Mouse (Mus musculus): ENCODE measurements around the gene Syt16. TPM values are rescaled to one million over a fixed set of nuclear protein-coding genes. Genes with fewer than 3 reads are reported as not detected.

Syt16 gene
- polyA plus RNA-seq, 1 experiment from 2014 or later, result 0.57 TPM

DNA sequence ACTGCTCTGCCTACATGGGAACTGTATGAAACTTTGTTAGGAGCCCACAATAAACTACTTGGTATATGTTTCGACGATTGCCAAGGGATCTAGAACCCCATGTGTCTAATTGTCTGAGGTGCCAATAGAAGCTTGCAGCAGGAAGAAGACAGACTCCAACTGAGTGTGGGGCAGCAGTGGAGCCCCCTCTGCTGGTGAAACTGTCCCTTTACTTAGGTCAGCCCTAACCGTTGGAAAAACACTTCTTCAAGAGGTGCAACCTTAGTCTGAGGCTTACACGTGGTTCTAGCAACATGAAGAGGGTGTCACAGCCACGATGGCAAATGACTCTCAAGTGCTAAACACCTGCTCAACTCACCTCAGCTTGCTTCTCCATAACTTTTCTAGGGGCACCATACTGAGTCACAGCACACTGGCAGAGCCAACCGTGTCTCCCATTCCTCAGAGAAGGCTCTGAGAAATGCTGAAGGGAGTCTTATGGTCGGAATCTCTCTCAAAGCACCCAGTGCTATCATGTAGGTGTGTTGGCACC lies 17.3 kb downstream of the Syt16 start:
- Histone ChIP-seq H3K9me3 (no peaks in the 10 kb centered on the region), H3K36me3 (no peaks in the 10 kb centered on the region), H3K4me3 (no peak overlapping the region), H3K27me3 (replicated peaks) (no peaks in the 10 kb centered on the region), H3K4me2 (no peak overlapping the region), H3K4me1 (peaks cover 7% of the 10 kb centered on the region), H3K27ac (replicated peaks) (no peak overlapping the region), H3K9ac (no peak overlapping the region)
- ATAC-seq (ENCODE audit: extremely low read depth, insufficient number of reproducible peaks, low FRiP score, low TSS enrichment), result no peak
- WGBS, result 50% methylated on average over 7 of the region's 7 CpGs

DNA sequence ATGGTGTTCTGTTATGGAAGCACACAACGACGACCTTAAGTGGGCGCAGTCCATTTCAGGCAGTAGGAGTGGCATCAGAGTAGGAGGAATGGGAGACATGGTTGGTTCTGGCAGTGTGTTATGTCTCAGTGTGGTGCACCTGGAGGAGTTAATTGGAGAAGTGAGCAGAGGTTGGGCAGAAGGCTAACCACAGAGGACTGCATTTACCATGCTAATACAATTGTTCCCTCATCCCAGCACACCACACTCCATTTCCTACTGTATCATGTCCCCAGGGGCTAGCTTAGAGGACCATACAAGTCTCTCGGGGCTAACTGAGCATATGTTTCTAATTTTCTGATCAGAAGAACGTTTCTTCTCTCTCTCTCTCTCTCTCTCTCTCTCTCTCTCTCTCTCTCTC lies 18.0 kb downstream of the Syt16 start:
- H3K4me3 ChIP-seq, result no peak overlapping the region

DNA sequence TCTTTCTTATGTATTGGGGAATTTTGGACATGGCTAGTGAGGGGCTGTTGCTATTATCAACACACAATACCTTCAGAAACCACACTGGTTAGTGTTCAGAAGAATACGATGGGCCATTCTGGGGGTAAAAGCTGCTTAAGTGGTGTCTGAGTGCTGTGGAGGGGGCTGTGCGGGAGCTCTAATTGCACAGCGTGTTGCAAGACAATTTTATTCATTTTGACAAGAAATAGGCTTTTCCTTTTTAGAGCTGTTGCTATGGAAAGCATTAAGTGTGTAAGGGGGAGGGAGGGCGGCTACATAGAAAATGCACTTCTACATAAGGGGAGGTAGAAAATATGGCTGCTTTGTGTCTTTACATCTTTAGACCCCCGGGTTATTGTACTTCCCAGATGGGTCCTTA lies 25.8 kb downstream of the Syt16 start:
- Histone ChIP-seq H3K9me3 (no peaks in the 10 kb centered on the region), H3K4me2 (no peak overlapping the region), H3K27me3 (replicated peaks) (no peaks in the 10 kb centered on the region), H3K4me1 (no peaks in the 10 kb centered on the region), H3K27ac (replicated peaks) (no peak overlapping the region), H3K9ac (no peak overlapping the region), H3K36me3 (no peaks in the 10 kb centered on the region), H3K4me3 (no peak overlapping the region)
- 70% methylated on average over 5 of the region's 5 CpGs for WGBS
- no peak for ATAC-seq (ENCODE audit: extremely low read depth, insufficient number of reproducible peaks, low FRiP score, low TSS enrichment)

More for the DNA sequence above, 18.0 kb downstream of the Syt16 start:
- ATAC-seq (ENCODE audit: extremely low read depth, insufficient number of reproducible peaks, low FRiP score, low TSS enrichment), result no peak
- 71% methylated on average over 5 of the region's 5 CpGs for WGBS
- Histone ChIP-seq H3K36me3 (no peaks in the 10 kb centered on the region), H3K27me3 (replicated peaks) (no peaks in the 10 kb centered on the region), H3K4me2 (no peak overlapping the region), H3K27ac (replicated peaks) (no peak overlapping the region), H3K9me3 (no peaks in the 10 kb centered on the region), H3K9ac (no peak overlapping the region), H3K4me1 (peaks cover 7% of the 10 kb centered on the region)

DNA sequence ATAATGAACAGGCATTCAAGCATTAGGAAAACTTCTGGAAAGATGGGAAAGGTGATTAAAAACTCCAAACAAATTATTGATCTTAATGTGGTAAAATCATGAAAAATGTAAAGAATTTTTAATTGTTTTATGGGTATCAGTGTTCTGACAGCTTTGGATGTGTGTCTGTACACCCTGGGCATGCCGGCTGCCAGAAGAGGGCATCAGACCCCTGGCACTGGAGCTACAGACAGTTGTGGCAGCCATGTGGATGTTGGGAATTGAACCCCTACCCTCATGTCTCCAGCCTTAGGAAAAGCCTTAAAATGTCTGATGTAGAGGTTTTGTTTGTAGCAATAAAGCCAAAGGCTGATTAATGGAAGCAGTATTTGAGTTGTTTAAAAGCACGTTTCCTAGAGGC lies 27.5 kb downstream of the Syt16 start:
- 84% methylated on average over 2 of the region's 2 CpGs for WGBS
- no peak for ATAC-seq (ENCODE audit: extremely low read depth, insufficient number of reproducible peaks, low FRiP score, low TSS enrichment)
- Histone ChIP-seq H3K9ac (no peak overlapping the region), H3K27ac (replicated peaks) (no peak overlapping the region), H3K36me3 (no peaks in the 10 kb centered on the region), H3K4me3 (no peak overlapping the region), H3K4me1 (no peaks in the 10 kb centered on the region), H3K4me2 (no peak overlapping the region), H3K9me3 (no peaks in the 10 kb centered on the region), H3K27me3 (replicated peaks) (no peaks in the 10 kb centered on the region)

DNA sequence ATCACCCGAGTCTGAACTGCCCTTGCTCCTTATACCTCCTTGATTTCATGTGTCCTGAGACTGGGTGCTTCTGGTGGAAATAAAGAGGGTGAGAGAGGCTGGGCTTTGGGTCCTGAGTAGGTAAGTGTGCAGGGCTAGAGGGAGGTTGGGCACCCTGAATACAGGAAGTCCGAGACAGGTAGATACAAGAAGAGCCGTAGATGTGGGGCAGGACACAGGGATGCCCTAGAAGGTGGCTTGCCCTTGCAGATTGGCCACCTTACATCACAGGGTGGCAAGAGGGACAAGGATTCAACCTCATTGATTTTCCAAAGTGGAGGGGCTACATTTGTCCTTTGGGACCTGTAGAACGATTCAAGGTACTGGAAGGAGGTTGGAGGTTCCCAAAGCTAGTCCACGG lies 45.8 kb downstream of the Syt16 start:
- no peak for ATAC-seq (ENCODE audit: extremely low read depth, insufficient number of reproducible peaks, low FRiP score, low TSS enrichment)
- WGBS, result 75% methylated on average over 5 of the region's 5 CpGs
- no peaks in the 10 kb centered on the region for H3K4me1 ChIP-seq

DNA sequence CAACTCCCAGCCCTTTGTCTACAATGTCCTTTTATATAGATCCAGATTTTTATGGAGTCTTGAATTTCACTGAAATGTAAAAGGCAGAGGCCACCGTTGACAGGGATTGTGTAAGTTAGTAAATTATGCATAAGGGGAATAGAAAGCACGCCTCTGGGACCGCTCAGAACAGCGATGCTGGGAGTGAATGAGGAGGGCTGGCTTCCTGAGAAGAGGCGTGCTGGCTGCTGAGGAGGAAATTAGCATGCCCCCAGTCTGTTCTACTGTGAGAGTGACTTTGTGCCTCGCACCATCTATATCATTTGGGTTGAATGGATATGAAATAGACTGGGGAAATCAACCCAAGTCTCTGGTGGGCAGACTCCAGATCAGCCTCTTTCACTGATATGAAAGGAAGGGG lies 46.3 kb downstream of the Syt16 start:
- no peaks in the 10 kb centered on the region for H3K9me3 ChIP-seq
- no peaks in the 10 kb centered on the region for H3K4me1 ChIP-seq
- H3K27me3 ChIP-seq (replicated peaks), result no peaks in the 10 kb centered on the region
- no peak overlapping the region for H3K27ac ChIP-seq (replicated peaks)
- H3K36me3 ChIP-seq, result no peaks in the 10 kb centered on the region
- 64% methylated on average over 6 of the region's 6 CpGs for WGBS
- H3K9ac ChIP-seq, result no peak overlapping the region
- no peak overlapping the region for H3K4me2 ChIP-seq
- ATAC-seq (ENCODE audit: extremely low read depth, insufficient number of reproducible peaks, low FRiP score, low TSS enrichment), result no peak
- no peak overlapping the region for H3K4me3 ChIP-seq

More for the DNA sequence above, 45.8 kb downstream of the Syt16 start:
- no peaks in the 10 kb centered on the region for H3K36me3 ChIP-seq
- no peak overlapping the region for H3K4me3 ChIP-seq
- H3K27ac ChIP-seq (replicated peaks), result no peak overlapping the region
- no peak overlapping the region for H3K4me2 ChIP-seq
- H3K9me3 ChIP-seq, result no peaks in the 10 kb centered on the region
- no peaks in the 10 kb centered on the region for H3K27me3 ChIP-seq (replicated peaks)
- H3K9ac ChIP-seq, result no peak overlapping the region

DNA sequence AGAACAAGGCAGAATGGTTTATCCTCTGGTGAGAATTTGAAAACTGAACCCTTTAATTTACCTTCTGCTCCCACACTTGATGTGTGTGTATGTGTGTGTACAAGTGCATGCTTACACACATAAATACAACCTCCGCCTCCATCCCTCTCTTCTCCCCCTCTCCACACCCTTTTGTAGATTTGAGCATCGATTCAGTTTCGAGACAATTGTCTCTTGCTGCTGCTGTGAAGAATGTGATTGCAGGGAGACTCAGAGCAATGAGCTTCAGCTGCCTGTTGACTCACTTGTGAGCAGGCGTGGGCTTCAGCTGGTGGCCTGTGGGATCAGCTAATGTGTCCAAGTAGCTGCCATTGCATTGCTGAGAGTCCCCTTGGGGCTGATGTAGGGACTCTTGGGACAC lies 46.8 kb downstream of the Syt16 start:
- Histone ChIP-seq H3K4me3 (no peak overlapping the region), H3K9me3 (no peaks in the 10 kb centered on the region), H3K4me1 (no peaks in the 10 kb centered on the region), H3K27me3 (replicated peaks) (no peaks in the 10 kb centered on the region), H3K27ac (replicated peaks) (no peak overlapping the region), H3K36me3 (no peaks in the 10 kb centered on the region), H3K4me2 (no peak overlapping the region), H3K9ac (no peak overlapping the region)
- no peak for ATAC-seq (ENCODE audit: extremely low read depth, insufficient number of reproducible peaks, low FRiP score, low TSS enrichment)
- 80% methylated on average over 4 of the region's 4 CpGs for WGBS

DNA sequence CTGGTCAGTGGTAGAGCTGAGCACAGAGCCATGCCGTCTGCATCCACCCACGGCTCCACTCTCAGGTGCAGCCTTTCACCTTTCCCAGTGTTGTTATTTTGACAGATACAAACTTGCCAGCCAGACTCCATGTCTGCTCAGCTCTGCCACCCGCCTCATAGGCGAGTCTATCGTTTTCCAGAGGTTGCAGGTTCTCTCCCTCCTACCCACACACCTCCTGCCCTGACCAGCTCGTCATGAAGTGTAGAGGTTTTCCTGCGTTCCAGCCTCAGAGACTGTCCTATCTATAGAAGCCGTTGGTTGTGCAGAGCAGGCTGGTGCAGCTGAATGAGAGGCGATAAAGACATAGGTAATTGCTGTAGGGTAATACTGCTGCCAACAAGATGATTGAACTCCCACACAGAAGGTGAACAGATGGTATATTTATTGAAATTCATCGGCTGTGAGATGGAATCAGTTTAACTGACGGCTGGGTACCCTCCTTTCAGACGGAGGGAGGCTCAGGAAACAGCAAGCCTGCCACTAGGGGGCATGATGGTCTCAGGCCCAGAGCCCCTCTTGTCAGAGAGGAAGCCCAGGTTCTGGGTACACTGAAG lies 58.0 kb downstream of the Syt16 start:
- 48% methylated on average over 12 of the region's 12 CpGs for WGBS
- no peak for ATAC-seq (ENCODE audit: extremely low read depth, insufficient number of reproducible peaks, low FRiP score, low TSS enrichment)

DNA sequence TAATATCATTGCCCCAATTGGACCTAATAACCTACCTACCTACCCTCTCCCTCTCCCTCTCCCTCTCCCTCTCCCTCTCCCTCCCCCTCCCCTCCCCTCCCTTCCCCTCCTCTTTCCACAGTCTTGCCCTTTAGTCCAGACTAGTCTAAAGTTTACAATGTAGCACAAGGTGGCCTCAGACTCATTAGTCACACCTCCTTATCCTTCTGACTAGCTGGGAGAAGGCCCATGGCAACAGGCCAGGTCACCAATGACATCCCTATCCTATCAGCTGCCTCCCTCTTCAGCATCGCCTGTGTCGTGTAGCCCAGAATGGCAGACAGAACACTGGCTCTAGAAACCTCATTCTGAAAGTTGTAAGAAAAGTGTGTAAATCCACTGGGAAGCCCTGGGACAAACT lies 58.7 kb downstream of the Syt16 start:
- 31% methylated on average over 2 of the region's 2 CpGs for WGBS
- ATAC-seq (ENCODE audit: extremely low read depth, insufficient number of reproducible peaks, low FRiP score, low TSS enrichment), result no peak
- no peaks in the 10 kb centered on the region for H3K27me3 ChIP-seq (replicated peaks)
- H3K4me3 ChIP-seq, result no peak overlapping the region
- H3K27ac ChIP-seq (replicated peaks), result no peak overlapping the region
- H3K36me3 ChIP-seq, result no peaks in the 10 kb centered on the region
- H3K4me2 ChIP-seq, result no peak overlapping the region
- H3K9me3 ChIP-seq, result no peaks in the 10 kb centered on the region
- H3K4me1 ChIP-seq, result no peaks in the 10 kb centered on the region
- H3K9ac ChIP-seq, result no peak overlapping the region

More for the DNA sequence above, 58.0 kb downstream of the Syt16 start:
- Histone ChIP-seq H3K9ac (no peak overlapping the region), H3K4me3 (no peak overlapping the region), H3K9me3 (no peaks in the 10 kb centered on the region), H3K4me1 (no peaks in the 10 kb centered on the region), H3K27me3 (replicated peaks) (no peaks in the 10 kb centered on the region), H3K4me2 (no peak overlapping the region), H3K36me3 (no peaks in the 10 kb centered on the region), H3K27ac (replicated peaks) (no peak overlapping the region)

DNA sequence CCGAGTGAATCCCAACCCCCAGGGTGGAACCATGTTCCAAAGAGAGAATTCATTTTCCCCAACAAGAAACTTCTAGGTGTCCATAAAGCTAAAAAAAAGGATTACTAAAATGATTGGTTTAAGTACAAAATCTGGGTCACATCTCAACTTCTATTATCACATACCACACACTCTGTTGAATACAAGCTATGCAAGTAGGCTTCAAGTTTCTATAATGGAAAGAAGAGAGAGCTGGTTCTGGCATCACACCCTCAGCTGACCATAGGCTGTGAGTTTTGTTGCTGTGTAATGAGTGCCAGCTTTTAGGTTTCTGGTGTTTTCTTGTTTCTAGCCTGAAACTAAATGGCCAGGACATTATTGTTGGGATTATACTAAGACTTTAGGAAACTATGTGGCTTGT lies 65.1 kb downstream of the Syt16 start:
- Histone ChIP-seq H3K27ac (replicated peaks) (no peak overlapping the region), H3K36me3 (no peaks in the 10 kb centered on the region), H3K4me3 (no peak overlapping the region), H3K4me2 (no peak overlapping the region), H3K4me1 (no peaks in the 10 kb centered on the region), H3K27me3 (replicated peaks) (no peaks in the 10 kb centered on the region), H3K9me3 (no peaks in the 10 kb centered on the region), H3K9ac (no peak overlapping the region)
- ATAC-seq (ENCODE audit: extremely low read depth, insufficient number of reproducible peaks, low FRiP score, low TSS enrichment), result no peak
- WGBS, result 71% methylated on average over 1 of the region's 1 CpGs

DNA sequence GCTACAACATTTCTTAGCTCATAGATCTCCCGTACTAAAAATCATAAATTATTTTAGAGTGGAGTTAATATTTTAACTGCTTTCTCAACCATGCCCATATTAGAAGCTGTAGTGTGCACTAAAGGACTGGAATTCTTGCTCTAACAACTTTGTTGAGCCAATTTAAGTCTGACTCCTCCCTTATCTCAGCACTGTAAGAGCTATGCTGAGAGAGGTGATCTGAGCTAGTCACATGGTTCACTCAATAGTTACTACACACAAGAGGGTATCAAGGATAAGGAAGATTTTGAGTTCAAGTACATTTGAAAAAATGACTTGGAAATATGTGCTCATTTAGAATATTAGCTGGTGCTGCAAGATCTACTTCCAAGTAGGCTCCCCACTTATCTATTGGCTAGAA lies 71.5 kb downstream of the Syt16 start:
- 84% methylated on average over 1 of the region's 1 CpGs for WGBS
- Histone ChIP-seq H3K27me3 (replicated peaks) (no peaks in the 10 kb centered on the region), H3K36me3 (no peaks in the 10 kb centered on the region), H3K27ac (replicated peaks) (no peak overlapping the region), H3K4me3 (no peak overlapping the region), H3K9me3 (no peaks in the 10 kb centered on the region), H3K4me1 (no peaks in the 10 kb centered on the region), H3K9ac (no peak overlapping the region), H3K4me2 (no peak overlapping the region)
- ATAC-seq (ENCODE audit: extremely low read depth, insufficient number of reproducible peaks, low FRiP score, low TSS enrichment), result no peak

DNA sequence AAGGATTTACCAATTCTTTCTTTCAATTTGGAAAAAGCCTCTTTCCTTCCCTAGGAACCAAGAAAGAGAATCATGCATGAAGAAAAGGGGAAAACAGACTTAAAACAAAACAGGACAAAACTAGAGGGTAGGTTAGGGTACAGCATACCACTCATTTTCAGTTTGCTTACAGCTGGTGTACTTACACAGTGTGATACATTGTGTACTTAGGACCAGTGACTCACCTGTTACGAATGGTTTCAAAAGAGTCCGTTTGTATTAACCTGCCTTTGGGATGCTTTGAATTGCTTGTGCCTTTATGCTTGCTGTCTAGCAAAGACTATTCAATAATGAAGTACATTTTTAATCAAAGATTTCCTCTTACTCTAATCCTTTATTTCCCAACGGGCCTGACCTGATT lies 78.1 kb downstream of the Syt16 start:
- no peak for ATAC-seq (ENCODE audit: extremely low read depth, insufficient number of reproducible peaks, low FRiP score, low TSS enrichment)
- Histone ChIP-seq H3K4me2 (no peak overlapping the region), H3K9ac (no peak overlapping the region), H3K9me3 (no peaks in the 10 kb centered on the region), H3K36me3 (no peaks in the 10 kb centered on the region), H3K27me3 (replicated peaks) (no peaks in the 10 kb centered on the region), H3K4me3 (no peak overlapping the region), H3K4me1 (no peaks in the 10 kb centered on the region), H3K27ac (replicated peaks) (no peak overlapping the region)
- WGBS, result 77% methylated on average over 3 of the region's 3 CpGs
